Mouse (Mus musculus) adrenal gland, postnatal 0 days (tissue): Measurements from ENCODE around the gene Rpa2. TPM values are rescaled to one million over a fixed set of nuclear protein-coding genes. Genes with fewer than 3 reads are reported as not detected.

Experiments
- polyA plus RNA-seq: library from polyadenylated mRNA; unstranded; fragments of >200 nt; fragmentation: Nextera tagmentation; extraction: Ambion mirVana; gene quantifications from 2 replicates; pipeline ENCODE4 v1.2.1, GENCODE M21; 2015

Gene Rpa2
- 40.2 and 57.8 TPM in 2 replicates for polyA plus RNA-seq

DNA sequence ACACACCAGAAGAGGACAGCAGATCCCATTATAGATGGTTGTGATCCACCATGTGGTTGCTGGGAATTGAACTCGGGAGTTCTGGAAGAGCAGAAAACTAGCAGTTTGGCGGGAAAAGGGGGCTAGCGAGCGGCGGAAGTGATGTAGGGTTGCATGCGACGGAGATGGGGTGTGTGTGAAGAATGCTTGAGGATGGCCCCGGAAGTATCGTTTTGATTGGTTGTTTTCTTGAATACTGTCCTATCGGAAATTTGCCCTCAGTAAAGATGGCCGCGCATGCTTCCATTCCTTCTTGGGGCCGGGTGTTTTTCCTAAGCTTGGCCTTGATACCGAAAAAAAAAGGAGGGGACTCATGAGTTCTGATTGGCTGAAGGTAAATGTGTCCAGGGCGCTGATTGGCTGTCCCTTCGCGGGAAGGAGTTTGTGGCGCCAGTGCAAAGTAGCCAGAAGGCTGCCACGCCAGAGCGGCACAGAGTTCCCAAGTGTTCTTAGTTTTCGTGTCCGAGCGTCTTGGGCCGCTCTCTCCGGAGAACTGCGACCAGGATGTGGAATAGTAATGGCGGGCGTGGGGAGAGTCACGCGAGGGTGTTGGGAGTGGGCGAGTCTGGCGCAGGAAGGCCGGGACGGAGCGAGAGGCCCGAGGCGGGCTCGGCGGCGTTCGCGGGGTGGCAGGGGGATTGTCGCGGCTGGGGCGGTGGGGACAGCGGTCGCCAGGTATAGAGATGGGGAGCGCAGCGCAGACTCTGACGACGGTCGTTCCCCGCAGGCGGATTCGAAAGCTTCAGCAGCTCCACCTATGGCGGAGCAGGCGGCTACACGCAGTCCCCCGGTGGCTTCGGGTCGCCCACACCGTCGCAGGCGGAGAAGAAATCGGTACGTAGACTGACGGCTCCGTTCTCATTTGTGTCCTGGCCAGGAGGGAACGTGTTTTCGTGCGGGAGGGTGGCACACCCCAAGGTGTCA lies at the start of gene Rpa2:
Rpa2 (plus strand) TSS at position 419 of the 963 bp plus-strand sequence.

GRCm38 (mm10) chr4:132732148-132732684 lies 35.9 kb upstream of the Rpa2 start, which contains the start of gene Xkr8:
Gene Xkr8, minus strand, starts transcription at chr4:132732546.

DNA sequence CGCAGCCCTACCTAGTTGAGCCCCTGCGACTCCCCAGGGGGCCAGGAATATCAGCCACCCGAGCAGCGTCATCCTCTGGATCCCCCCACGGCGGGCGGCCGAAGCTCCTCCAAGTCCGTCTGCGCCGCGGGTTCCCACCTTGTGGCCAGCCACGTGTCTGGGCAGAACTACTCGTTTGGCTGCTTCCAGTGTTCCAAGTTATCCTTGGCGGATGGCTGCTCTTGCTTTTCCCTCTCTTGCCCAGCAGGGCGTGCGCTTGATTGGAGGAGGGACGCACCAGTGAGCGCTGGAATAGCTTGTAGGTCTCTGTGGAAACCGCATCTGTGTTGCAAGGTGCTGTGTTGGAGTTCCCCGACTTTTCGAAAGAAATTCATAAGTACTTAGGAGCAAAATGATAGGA lies 11.2 kb upstream of the Rpa2 start, which contains the start of gene Smpdl3b:
Smpdl3b (minus strand) TSS at position 279 of the 400 bp plus-strand sequence.

DNA sequence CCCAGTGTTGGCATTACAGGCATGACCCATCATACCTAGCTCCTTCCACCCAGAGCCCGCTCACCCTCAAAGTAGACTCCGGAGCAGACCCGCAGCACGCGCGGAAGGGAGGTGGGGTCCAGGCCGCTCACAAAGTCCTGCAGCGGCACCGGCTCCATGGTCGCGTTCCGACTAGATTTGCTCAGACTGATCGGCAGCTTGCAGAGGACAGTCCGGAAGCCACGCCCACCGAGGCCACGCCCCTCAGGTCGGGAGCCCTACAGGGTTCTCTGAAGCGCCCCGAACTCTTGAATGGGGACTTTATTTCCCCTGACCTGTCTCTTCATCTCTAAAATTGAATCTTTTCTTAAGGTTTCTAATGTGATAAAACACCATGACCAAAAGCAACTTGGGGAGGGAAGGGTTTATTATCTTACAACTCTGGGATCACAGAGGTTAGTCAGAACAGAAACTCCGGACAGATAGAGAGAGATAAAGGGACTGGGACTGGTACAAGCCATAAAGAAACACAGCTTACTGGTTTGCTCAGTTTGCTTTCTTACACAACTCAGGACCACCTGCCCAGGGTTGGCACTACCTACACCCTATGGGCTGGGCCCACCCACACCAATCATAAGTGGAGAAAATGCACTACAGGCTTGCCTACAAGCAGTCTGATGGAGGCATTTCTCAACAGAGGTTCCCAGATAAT lies 28.2 kb downstream of the Rpa2 start, which contains the start of gene Themis2:
Themis2 (minus strand) TSS at position 192 of the 691 bp plus-strand sequence.

Other genes starting within 250 kb of the Rpa2 start
- 1,952 and 2,960 TPM in 2 replicates for gene Atpif1, start 234.7 kb upstream of the Rpa2 start, polyA plus RNA-seq
- 155 and 181 TPM in 2 replicates for gene Dnajc8, start 232.8 kb upstream of the Rpa2 start, polyA plus RNA-seq
- 3.0 and 3.2 TPM in 2 replicates for gene Ptafr, start 204.3 kb upstream of the Rpa2 start, polyA plus RNA-seq
- gene Eya3, start 129.3 kb upstream of the Rpa2 start, polyA plus RNA-seq, result 6.4 and 12.1 TPM in 2 replicates
- 3.8 and 5.4 TPM in 2 replicates for gene Xkr8, start 35.8 kb upstream of the Rpa2 start, polyA plus RNA-seq
- gene Smpdl3b, start 11.1 kb upstream of the Rpa2 start, polyA plus RNA-seq, result 1.0 and 2.3 TPM in 2 replicates
- 1.1 and 1.8 TPM in 2 replicates for gene Themis2, start 28.1 kb downstream of the Rpa2 start, polyA plus RNA-seq
- gene Ppp1r8, start 74.8 kb downstream of the Rpa2 start, polyA plus RNA-seq, result 30.8 and 41.0 TPM in 2 replicates
- 52.2 and 55.8 TPM in 2 replicates for gene Stx12, start 116.2 kb downstream of the Rpa2 start, polyA plus RNA-seq
- 30.0 and 31.9 TPM in 2 replicates for gene Fam76a, start 154.2 kb downstream of the Rpa2 start, polyA plus RNA-seq
- gene Fgr, start 205.8 kb downstream of the Rpa2 start, polyA plus RNA-seq, result 0.57 and 0.76 TPM in 2 replicates
- gene Ahdc1, start 242.9 kb downstream of the Rpa2 start, polyA plus RNA-seq, result 5.8 and 7.8 TPM in 2 replicates